Mouse (Mus musculus) ES-Bruce4 (cell line): Measurements from ENCODE around the gene Rhof.

Experiments
- CTCF ChIP-seq: IDR thresholded peaks from one replicate; pipeline ENCODE4 v1.8.1; 2011; ENCODE audit warnings: low read depth, low read length
- POLR2A ChIP-seq: IDR thresholded peaks from one replicate; pipeline ENCODE4 v1.8.1; 2011; ENCODE audit warnings: low read length; ENCODE audit not compliant: insufficient read depth

DNA sequence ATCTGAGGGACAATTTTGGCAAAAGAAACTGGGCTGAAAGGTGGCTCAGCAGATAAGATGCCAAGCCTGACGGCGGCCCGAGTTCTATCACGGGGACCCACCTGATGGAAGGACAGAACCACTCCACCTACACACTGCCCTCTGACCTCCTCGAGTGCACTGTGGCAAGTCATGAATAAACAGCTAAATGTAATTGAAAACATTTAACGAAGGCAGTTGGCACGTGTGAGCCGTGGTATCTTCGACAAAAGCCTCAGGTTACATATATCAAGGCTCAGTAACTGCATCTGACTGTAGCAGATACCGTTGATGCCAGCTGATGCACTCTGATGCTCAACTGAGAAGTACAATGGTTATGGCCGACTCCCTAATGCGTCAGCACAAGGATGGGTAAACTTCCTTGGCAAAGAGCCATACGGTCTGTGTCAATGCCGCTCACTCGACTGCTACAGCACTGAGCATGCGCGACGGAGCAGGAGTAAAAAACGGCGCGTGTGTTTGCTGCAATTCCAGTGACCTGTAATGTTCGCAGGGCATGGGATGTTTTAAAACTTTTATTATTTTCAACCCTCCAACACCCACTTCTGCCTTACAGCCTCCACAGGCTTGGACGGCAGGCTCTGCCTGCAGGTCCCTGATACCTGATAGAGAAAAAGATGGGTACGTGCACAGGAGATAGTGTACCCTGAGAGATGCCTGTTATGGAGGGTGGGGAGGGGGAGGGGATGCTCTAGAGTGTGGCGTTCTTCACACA, 38.1 kb downstream of the Rhof start:
- TF ChIP-seq CTCF: no peak
- no peak for TF ChIP-seq POLR2A
